Mouse (Mus musculus) B cell, adult 2 months (primary cell): Measurements from ENCODE around the gene Grm1.

Source experiments
- DNase-seq, 2 experiments: peaks; one replicate each; pipeline ENCODE4 v3.0.0; 2022

Grm1 gene

DNA sequence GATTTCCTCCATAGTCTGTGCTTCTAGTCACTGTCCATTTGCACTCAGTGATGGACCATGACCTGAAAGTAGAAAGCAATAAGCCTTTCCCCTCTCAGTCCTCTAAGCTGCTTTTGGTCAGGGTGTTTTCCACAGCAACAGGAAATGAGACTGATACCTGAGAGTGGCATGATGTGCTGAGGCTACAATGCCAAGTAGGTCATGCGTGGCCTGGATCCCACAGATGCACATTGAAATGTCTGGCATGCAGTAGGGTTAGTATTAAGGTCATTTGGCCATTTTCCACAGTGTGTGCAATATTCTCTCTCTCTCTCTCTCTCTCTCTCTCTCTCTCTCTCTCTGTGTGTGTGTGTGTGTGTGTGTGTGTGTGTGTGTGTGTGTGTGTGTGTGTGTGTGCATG lies 254.8 kb downstream of the Grm1 start:
- DNase-seq: no peak

- DNase-seq: no peak
Observed at GRCm38 (mm10) chr10:10818061-10818460, 264.1 kb downstream of the Grm1 start.

- DNase-seq: no peak
Observed at GRCm38 (mm10) chr10:10814631-10815216, 267.4 kb downstream of the Grm1 start.

- no peak for DNase-seq
Observed at GRCm38 (mm10) chr10:10812750-10813711, 269.1 kb downstream of the Grm1 start.

DNA sequence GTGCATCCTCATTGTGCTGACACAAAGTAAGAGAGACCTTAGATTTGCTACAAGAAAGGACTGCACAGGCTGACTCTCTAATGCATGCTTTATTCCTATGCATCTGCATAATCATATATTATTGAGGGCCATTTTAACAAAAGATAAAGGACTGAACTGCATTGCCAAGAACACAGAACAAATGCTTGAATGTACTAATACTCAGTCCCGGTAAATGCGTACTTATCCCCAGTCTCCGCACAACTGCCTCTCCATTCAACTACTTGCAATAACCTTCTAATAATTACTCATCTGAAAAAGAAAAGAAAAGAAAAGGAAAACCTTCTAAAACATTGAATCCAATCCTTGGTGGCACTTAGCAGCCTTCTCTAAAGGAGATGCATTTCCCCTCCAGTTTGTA lies 272.4 kb downstream of the Grm1 start:
- no peak for DNase-seq

DNA sequence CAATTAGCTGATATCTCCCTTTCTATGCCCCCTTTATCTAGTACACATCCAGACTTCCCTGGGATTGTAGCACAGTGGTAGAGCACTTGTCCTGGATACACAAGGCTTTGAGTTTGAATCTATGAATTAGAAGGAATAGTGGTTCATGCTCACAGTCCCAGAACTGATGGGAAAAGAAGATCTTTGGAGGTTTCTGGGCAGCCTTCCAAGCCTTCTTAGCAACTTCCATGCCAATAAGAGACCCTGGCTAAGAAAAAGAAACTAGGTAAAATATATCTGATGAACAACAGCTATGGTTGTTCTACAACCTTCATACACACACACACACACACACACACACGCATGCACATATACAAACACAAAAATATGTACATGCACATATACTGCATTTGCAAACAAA lies 286.8 kb downstream of the Grm1 start:
- no peak for DNase-seq

GRCm38 (mm10) chr10:10790458-10790857 lies 291.7 kb downstream of the Grm1 start:
- no peak for DNase-seq

DNA sequence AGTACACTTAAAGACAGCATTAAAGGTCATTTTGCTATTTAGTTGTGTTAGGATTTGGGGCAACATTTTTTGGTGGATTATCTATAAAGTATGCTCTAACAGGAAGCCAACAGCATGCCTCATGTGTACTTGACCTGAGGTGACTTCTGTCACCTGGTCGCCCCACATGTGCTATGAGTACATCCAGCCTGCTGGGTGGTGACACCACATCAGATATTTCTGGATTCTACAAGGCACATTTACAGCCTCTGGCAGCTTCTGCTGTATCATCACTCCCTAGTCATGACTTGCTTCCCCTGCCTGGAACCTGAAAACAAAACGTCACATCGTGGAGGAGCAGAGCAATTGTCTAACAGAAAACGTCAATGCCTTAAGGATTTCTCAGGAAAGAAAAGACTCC lies 292.2 kb downstream of the Grm1 start:
- DNase-seq: no peak

DNA sequence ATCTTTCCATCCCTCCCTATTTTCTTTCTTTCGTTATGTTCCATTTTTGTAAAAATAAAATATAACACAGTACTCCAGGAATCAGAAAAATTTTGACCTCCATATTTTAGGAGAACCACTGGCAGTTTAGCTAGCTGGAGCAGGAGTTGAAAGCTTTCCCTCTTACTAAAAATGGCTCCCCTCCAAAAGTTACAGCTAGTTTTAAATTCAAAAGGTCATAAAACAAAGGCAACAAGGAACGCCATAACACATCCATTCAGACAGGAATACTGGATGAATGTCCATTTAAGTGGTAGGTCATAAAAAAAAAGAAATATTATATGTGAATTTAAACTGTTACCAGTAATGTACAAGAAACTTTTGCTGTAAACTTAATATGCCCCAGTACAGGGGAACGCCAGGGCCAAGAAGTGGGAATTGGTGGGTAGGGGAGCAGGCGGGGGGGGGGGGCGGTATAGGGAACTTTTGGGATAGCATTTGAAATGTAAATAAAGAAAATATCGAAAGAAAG lies 294.2 kb downstream of the Grm1 start:
- DNase-seq: no peak

DNA sequence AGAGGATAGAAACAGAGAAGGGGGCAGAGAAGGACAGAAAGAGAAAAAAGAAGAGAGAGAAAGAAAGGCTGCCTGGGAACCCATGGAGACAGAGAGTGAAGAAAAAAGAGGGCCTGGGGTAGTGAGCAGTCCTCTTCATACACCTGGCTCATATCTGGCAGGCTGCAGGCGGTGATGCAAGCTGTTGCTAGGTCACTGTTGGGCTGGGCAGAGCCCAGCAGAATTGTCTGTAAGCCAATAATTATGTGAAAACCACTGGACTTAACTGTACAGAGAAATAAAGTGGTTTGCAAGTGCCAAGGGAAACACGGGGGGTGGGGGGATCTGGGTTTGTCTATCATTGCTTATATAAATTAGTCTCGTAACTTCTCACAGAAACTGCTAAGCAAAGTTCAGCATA lies 297.0 kb downstream of the Grm1 start:
- DNase-seq: no peak

DNA sequence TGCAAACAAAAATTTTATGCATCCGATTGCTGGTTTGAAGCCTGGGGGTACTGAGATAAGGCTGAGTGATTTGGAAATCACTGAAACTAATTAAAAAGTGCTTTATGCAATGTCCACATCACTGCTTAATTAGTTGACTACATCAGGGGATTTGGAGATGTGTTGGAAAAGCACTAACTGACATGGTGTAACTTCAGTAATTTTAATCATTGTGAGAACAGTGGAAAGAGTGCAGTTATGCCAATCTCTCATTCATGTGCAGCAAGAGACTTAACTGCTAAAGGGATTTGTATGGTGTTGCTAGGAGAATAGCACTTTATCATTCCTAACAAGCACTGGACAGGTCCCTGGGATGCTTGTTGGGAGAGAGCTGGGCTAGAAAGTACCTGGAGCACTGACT lies 307.3 kb downstream of the Grm1 start:
- no peak for DNase-seq

DNA sequence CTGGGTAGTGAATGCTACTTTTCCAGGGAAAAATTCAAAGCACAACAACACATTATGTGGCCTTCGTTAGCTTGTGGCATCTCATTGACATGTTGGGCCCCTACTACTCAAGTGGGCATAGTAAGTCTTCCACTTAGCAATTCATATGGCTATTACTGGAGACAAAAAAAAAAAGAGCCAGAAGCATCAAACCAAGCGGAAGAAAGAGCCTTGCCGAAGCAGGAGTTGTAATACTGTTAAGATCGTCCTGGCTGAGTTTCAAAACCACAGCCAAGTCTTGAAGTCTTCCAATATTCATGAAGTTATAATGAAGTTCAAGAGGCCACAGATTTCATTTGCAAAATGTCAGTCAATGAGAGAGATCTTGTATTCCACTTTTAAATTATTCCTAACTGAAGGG lies 319.1 kb downstream of the Grm1 start:
- DNase-seq: no peak

DNA sequence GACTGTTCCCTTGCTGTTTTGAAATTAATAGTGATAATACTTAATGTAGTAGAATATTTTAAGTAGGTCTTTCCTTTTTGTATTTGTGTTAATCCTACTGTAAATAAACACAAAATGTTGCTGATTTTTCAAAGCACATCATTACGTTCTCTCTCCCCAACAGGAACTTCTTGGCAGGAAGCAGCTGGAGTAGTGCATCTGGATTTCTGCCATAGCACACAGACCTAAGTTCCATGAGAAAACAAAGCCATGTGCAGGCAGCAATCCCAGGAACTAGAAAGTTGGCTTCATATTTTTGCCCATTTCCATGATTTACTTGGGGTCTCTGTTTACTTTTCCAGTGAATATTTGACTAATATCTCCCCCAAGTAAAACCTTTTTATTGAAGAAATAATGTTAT lies 320.9 kb downstream of the Grm1 start:
- DNase-seq: no peak

GRCm38 (mm10) chr10:10760801-10761200 lies 321.4 kb downstream of the Grm1 start:
- no peak for DNase-seq

- DNase-seq: no peak
Observed at GRCm38 (mm10) chr10:10751033-10751432, 331.1 kb downstream of the Grm1 start.

DNA sequence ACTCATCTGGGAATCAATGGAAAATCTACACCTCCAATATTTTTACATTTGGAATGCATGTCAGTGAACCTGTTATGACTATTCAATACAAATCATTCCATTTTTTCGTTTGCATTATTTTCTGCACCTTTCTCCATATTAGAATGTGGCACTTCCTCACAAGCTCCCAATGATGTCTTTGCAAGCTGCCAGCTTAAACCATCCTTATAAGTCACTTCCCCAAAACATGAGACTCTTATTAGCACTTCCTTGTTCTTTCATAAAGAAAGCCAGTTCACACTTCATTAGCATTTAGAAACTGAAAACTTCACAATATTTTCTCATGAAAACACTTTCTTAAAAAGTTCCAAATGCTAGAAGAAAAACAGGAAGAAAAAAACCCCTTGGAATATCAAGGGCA lies 338.1 kb downstream of the Grm1 start:
- DNase-seq: no peak

- DNase-seq: no peak
Observed at GRCm38 (mm10) chr10:10742172-10742571, 340.0 kb downstream of the Grm1 start.

GRCm38 (mm10) chr10:10741314-10741713 lies 340.8 kb downstream of the Grm1 start:
- no peak for DNase-seq

- DNase-seq: no peak
Observed at GRCm38 (mm10) chr10:10740729-10741128, 341.4 kb downstream of the Grm1 start.

DNA sequence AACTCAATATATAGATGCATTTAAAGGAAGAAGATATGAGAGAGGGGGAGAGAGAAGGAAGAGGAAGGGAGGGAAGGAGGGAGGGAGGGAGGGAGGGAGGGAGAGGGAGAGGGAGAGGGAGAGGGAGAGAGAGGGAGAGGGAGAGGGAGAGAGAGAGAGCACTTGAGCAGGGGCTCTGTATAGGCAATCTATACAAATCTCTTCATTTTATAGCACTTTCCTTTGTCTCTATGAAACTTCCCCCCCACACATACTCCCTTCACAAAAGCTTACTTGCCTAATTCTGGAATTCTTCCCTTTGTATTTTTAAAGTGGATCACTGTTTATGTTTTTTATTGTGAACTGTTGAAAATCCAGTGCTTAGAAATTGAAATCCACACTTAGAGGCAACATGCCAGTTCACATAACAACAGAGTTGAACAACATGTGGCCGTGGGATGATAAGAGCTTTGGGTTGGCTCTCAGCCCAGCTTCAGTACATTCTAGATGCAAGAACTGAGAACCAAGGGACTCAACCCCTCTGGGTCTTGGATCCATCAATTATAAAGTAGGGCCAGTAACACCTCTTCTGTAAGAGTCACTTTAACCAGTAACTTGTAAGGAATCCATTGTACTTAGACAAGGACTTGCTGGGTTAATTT lies 345.0 kb downstream of the Grm1 start:
- DNase-seq: no peak

- no peak for DNase-seq
Observed at GRCm38 (mm10) chr10:10734561-10734960, 347.6 kb downstream of the Grm1 start.

DNA sequence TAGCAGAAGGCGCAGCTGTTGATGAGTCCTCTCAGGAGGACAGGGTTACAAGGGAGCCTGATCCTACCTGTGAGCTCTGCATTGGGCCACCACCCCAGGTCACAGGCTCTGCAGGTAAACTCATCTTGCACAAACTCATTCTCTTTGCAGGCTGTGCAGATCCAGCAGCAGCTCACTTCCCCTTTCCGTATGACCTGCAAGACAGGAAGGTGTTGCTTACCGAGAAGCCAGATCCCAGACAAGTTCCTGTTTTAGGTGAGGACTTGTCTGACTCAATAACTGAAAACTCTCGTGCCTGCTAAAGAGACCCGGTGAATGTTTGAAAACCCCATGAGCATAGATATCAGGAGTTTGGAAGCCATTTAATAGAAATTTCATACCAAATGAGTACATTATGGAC lies 349.1 kb downstream of the Grm1 start:
- no peak for DNase-seq

- DNase-seq: no peak
Observed at GRCm38 (mm10) chr10:10726501-10726900, 355.7 kb downstream of the Grm1 start.

DNA sequence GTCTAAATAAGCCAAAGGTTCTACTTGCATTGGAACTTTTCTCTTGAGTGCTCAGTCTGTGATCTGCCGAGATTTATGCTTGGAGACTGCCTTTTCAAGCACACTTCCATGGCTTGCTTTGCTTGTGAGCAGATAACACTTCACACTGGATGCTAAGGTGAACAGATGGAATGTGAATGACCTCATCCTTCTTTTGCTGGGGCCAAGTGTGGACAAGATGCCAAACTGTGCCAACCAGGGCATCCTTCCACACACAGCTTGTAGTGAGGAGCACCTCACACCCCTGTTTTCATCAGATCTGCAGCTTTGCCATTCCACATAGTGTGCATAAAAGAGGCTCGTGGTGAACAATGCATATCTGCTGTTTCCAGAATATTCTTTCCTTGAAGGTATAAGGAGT lies 371.3 kb downstream of the Grm1 start:
- no peak for DNase-seq
